Mouse (Mus musculus) gastrocnemius, adult 2 months (tissue): Measurements from ENCODE around the gene Clip1. TPM values are rescaled to one million over a fixed set of nuclear protein-coding genes. Genes with fewer than 3 reads are reported as not detected.

Experiments used
- DNase-seq: peaks from one replicate; pipeline ENCODE4 v3.0.0; 2022
- H3K27ac ChIP-seq: fragments of 200-600 bp; 2 replicates; pipeline ENCODE4 v1.8.1; 2022; ENCODE audit warnings: mild to moderate bottlenecking
- H3K4me3 ChIP-seq: fragments of 200-600 bp; 2 replicates; pipeline ENCODE4 v1.8.1; 2022; ENCODE audit warnings: mild to moderate bottlenecking, moderate library complexity
- CTCF ChIP-seq: fragments of 200-600 bp; IDR thresholded peaks from 2 replicates; pipeline ENCODE4 v1.8.1; 2022; ENCODE audit warnings: antibody characterized with exemption, mild to moderate bottlenecking, moderate library complexity
- intact Hi-C: fragments of 180-260 bp; cut with DNase I; formaldehyde crosslinking; loops from one replicate; pipeline ENCODE4 v1.15.1; 2025
- total RNA-seq, 2 experiments: library from RNA; stranded (reverse); gene quantifications; 2 replicates each; pipeline ENCODE4 v1.2.3; 2021

The Clip1 gene
- total RNA-seq, 2 experiments from 2014 or later, result 286 to 331 TPM

GRCm38 (mm10) chr5:123618558-123618957, 65.9 kb downstream of the Clip1 start:
- intact Hi-C loops, result no loop called here
- H3K4me3 ChIP-seq, result no peak overlapping the region
- H3K27ac ChIP-seq, result no peak overlapping the region
- no peak for DNase-seq
- peak; percentile 70 for TF ChIP-seq CTCF

DNA sequence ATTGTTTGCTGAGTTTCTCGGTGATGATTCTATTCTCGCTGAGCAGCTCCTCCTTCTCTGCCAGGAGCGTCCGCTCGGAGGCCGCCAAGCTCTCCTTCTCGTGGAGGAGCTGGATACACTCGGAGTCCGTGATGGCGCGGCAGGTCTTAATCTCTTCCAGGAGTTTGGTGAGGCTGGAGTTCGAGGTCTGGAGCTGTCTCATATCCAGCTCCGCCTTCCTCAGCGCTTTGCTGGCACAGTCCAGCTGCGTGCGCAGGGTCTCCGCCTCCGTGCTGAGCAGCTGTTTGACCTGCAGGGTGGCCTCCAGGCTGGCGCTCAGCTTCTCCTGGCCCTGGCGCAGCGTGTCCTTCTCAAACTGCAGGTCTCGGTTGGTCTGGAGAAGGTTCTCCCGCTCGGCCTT, 70.2 kb downstream of the Clip1 start:
- no peak for TF ChIP-seq CTCF
- no peak overlapping the region for H3K4me3 ChIP-seq
- no peak for DNase-seq
- no peak overlapping the region for H3K27ac ChIP-seq
- intact Hi-C loops, result loop anchor here (5.0 kb wide), 1 partner anchor 172 kb away; no protein-coding TSS in a partner anchor

DNA sequence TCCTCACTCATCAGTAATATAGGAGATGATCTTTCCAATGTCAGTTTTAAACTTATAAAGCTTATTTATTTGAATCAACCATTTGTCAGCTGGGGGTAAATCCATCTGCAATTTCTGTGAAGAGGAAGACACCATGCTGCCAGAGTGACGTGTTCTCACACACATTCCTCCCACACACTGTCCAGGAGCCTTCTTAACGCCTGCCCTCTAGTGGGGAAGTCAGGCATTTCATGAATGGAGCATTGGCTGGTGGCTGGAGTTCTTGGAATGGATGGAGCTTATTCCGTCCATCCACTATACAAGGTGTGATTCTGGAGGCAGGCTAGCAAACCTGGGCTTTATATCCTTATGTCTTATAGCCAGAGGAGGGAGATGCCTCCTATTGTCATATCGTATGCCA, 74.6 kb downstream of the Clip1 start:
- peak; percentile 89 for TF ChIP-seq CTCF
- no peak overlapping the region for H3K27ac ChIP-seq
- DNase-seq, result peak; percentile 71
- H3K4me3 ChIP-seq, result no peak overlapping the region
- intact Hi-C loops, result loop anchor here (5.0 kb wide), 1 partner anchor 168 kb away; no protein-coding TSS in a partner anchor

DNA sequence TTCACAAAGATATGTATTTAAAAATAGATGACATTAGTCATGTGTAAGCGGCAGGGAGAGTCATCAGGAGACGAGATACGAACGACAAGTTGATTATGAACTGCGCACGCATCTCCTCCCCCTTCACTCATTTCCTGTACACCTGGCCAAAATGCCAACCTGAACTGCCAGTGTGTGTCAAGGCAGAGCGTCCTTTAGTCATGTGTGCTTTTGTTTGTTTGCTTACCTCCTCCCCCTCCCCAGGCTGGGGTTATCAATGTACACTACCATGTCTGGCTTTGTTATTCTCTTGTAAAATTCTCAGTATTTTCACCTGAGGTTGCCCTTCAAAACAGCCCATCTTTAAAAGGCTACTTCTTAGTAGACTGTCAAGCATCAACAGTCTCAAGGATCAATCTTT, 75.0 kb downstream of the Clip1 start:
- intact Hi-C loops, result no loop called here
- Histone ChIP-seq H3K27ac (no peak overlapping the region), H3K4me3 (no peak overlapping the region)
- TF ChIP-seq CTCF, result no peak
- DNase-seq, result no peak

- intact Hi-C loops, result no loop called here
- H3K4me3 ChIP-seq, result no peak overlapping the region
- no peak overlapping the region for H3K27ac ChIP-seq
- no peak for DNase-seq
- TF ChIP-seq CTCF, result no peak
Measured at GRCm38 (mm10) chr5:123607211-123607669, 77.2 kb downstream of the Clip1 start.

GRCm38 (mm10) chr5:123603496-123603895, 80.9 kb downstream of the Clip1 start:
- Histone ChIP-seq H3K27ac (0 out of 2 replicates have a peak overlapping the region, but pooled peaks have one; percentile 1), H3K4me3 (peak overlapping the region; percentile 38)
- TF ChIP-seq CTCF, result no peak
- DNase-seq, result no peak
- intact Hi-C loops, result no loop called here

DNA sequence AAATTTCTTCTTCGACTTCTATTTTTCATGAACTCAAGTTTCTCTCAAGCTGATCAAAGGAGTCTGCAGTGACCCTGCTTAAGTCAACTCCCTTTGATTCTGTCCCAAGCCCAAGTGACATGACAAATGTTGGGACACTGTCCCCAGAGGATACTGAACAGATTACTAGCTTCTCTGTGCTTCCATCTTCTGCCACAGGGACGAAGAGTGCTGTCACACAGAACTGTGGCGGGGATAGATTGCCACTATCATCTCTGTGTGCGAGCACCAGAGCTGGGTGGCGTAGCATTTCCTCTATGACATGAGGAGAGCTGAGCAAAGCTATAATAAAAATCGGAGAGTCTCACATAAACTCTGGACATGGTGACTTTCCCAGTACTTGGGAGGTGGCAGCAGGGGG, 82.2 kb downstream of the Clip1 start:
- Histone ChIP-seq H3K4me3 (no peak overlapping the region), H3K27ac (peak overlapping the region; percentile 43)
- DNase-seq, result no peak
- intact Hi-C loops, result no loop called here
- TF ChIP-seq CTCF, result no peak

- Histone ChIP-seq H3K27ac (peak overlapping the region; percentile 58), H3K4me3 (no peak overlapping the region; the same call in 1 of the 2 replicates)
- intact Hi-C loops, result no loop called here
- no peak for TF ChIP-seq CTCF
- no peak for DNase-seq
Measured at GRCm38 (mm10) chr5:123599319-123599718, 85.1 kb downstream of the Clip1 start.

GRCm38 (mm10) chr5:123593622-123594280, 90.7 kb downstream of the Clip1 start:
- TF ChIP-seq CTCF, result no peak
- Histone ChIP-seq H3K27ac (no peak overlapping the region), H3K4me3 (no peak overlapping the region)
- DNase-seq, result no peak
- intact Hi-C loops, result no loop called here

DNA sequence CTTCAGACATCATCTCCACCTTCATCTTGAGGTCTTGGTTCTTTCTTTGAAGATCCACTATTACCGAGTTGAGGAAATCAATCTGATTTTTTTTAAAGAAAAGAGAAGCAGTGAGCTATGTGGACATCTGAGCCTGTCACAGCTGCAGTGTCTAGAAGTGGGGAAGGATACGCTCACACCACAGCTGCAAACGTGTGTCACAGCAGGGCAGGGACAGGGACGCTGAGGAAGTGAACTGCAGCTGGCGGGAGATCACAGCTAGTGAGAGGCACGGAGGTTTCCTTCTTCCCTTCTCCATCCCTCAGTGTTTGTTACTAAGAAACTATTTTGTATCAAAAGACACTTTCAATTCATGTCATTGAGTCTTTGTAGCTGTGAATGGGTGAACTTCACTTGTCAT, 104.4 kb downstream of the Clip1 start:
- TF ChIP-seq CTCF, result no peak
- H3K27ac ChIP-seq, result no peak overlapping the region
- DNase-seq, result no peak
- intact Hi-C loops, result no loop called here
- H3K4me3 ChIP-seq, result no peak overlapping the region

DNA sequence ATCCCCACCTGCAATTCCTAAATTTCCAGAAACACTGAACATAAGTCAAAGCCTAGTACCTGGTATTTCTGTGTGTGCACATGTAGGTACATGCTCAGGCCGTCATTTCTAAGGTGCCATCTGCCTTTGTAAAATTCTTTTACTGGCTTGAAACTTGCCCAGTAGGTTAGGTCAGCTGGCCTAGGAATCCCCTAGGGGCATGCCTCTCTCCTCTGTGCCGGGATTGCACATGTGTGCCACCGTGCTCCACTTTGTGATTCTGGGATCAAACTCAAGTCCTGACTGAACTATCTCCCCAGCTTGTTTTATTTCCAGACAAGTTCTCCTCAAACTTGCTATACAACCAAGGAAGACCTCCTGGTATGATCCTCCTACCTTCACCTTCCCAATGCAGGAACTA, 107.7 kb downstream of the Clip1 start:
- Histone ChIP-seq H3K4me3 (no peak overlapping the region), H3K27ac (no peak overlapping the region)
- intact Hi-C loops, result no loop called here
- TF ChIP-seq CTCF, result no peak
- DNase-seq, result no peak

DNA sequence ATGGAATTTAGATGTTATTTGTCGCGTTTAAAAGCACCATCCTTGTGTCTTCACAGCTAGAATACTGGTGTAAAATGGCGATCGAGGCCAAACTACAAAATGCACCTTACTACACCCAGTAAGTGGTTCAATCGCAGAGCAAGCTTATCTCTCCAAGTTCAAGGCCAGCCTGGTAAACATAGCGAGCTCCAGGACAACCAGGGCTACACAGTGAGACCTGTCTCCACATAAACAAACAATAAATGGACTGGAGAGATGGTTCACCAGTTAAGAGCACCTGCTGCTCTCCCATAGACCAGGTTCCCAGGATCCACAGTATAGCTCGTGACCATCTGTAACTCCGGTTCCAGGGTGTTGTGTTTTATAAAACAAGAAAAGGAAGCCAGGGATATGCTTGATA, 111.1 kb downstream of the Clip1 start:
- no peak for TF ChIP-seq CTCF

GRCm38 (mm10) chr5:123572357-123573186, 111.8 kb downstream of the Clip1 start, which contains the start of gene Vps33a:
Vps33a (minus strand) TSS chr5:123573038.
- TF ChIP-seq CTCF, result no peak
- DNase-seq, result peak; percentile 99
- intact Hi-C loops, result no loop called here
- peak within 1 kb of the TSS; percentile 94 for H3K27ac ChIP-seq
- H3K4me3 ChIP-seq, result peak within 1 kb of the TSS; percentile 91

More for the DNA sequence above, 111.1 kb downstream of the Clip1 start:
- no peak for DNase-seq
- intact Hi-C loops, result no loop called here
- Histone ChIP-seq H3K27ac (peak overlapping the region; percentile 68), H3K4me3 (peak overlapping the region; percentile 91)
